Mouse (Mus musculus) Muller cell, postnatal 12 days (primary cell): Measurements from ENCODE around the gene Sufu.
A peak's percentile ranks its signal among the peaks of the same experiment; 100 is the strongest.

ENCODE experiments used
- DNase-seq: peaks from one replicate; pipeline ENCODE4 v3.0.0-alpha.2; 2015; ENCODE audit errors: inconsistent ontology term

The Sufu gene

DNA sequence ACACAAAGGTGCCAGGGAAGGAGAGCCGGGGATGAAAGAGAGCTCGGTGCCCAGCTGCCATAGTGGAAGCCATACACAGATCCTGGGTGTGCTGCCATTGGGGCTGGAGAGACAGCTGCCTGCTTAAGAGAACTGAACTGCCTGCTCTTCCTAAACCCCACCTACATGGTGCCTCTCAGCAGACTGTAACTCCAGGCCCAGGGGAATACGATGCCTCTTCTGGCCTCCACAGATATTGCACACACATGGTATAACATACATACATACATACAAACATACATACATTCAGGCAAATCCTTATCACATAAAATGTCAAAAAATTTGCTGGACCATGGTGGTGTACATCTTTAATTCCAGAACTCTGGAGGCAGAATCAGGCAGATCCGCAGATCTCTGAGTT is 66.8 kb downstream of the Sufu start:
- no peak for DNase-seq

DNA sequence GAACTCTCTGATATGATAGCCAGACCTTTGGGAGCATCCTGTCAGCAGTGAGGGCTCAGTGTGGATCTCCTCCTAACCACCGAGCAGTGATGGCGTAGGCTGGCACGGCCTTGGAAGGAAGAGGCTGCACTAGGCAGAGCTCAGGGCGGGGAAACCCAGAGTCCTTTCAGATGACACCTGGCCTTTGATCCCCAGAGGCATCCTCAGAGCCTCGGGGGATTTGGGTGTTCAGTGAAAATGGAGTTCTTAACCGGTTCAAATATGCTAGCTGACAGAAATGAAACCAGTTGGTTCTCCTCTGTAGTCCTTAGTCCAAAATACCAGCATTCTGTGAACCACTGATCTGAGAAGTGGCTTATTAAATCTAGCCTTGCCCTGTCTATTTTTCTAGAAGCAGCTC is 69.5 kb downstream of the Sufu start:
- DNase-seq: no peak

- DNase-seq: no peak
Observed at GRCm38 (mm10) chr19:46467051-46467503, 70.4 kb downstream of the Sufu start.

DNA sequence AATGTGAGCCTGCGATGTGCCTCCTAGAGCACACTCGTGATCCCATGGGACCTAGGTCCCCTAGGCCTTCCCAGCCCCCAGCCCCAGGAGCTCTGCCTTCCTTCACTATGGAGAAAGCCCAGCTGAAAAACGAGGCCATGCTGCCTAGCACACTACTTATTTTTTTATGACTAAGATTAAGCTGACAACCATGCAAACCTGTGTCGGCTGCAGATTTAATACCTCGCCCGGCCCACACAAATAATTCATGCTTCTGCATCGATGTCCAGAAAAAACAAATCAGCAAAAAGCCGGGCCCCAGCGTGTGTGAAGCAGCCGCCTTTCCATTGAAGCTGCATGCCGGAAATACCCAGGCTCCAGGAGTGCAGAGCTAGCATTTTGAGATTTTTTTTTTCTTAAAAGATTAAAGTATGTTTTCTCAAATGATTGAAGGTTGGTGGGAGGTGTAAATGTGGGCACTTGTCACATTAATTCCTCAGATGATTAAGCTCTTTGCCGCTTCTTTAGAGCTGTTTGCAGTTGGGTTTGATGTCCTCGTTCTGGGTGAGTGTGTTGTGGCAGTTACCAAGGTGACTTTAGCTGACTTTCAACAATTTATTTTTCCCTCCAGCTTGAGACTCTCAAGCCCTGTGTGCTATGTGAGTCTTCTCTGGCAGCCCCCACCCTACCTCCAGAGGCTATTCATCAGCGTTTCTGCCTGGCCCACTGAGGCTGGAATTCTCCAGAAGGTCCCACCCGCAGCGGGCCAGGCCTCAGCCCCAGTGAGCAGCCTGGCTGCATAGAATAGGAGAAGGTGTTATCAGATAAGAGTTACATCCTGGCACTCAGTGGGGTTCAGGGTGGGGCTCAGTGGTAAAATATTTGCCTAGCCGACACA is 73.9 kb downstream of the Sufu start:
- no peak for DNase-seq

DNA sequence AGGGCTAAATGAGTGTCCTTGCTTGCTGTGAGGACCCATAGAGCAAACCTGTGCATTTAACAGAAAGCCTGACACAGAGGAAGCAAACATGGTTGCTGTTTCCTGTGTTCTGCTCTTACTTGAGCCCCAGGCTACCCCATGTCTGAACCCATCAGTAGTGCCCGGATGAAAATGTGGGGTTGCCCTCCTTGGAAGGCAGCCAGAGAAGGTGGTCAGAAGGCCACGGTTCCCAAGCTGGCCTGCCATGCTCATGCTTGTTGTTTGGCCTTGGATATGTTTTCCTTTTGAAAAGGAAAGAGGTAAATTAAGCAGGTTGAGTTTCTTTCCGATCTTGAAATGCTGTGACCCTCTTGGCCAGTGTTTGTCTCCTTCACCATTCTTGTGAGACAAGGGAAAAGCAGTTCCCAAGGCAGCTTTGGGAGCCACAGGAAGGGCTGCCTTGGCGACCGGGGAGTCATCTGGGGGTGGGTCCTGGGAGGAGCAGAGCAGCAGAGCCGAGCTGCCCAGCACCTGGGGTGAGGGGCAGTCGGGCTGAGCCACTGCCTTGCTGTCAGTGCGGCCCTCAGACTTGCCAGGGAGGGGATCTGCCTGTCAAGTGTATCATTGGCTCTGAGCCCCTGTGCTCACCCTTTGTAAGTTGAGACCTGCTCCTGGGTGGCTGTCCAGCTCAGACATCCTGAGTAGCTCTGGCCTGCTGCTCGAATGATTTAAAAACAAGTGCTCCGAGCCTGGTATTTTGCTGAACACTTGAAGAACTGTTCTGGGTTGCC is 74.8 kb downstream of the Sufu start:
- peak; percentile 45 for DNase-seq

GRCm38 (mm10) chr19:46477432-46477845 is 80.7 kb downstream of the Sufu start:
- DNase-seq: no peak

DNA sequence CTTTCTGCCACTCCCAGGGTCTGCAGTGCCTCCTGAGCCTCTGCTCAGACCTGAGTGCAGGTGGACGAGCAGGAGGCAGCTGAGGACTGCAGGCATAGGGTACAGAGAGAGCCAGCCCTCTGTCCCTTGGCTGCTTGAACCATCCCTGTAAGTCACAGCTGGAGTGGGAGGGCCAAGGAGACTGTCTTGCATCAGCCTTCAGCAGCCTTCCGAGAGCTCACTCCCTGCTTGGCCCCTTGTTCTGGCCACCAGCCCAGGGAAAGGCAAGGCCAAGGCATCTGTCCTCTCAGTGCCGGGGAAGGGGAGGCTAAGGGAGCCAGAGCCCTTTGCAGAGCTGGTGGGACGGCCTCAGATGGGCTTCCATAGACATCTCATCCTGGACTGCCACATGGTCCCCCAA is 81.5 kb downstream of the Sufu start:
- DNase-seq: no peak

DNA sequence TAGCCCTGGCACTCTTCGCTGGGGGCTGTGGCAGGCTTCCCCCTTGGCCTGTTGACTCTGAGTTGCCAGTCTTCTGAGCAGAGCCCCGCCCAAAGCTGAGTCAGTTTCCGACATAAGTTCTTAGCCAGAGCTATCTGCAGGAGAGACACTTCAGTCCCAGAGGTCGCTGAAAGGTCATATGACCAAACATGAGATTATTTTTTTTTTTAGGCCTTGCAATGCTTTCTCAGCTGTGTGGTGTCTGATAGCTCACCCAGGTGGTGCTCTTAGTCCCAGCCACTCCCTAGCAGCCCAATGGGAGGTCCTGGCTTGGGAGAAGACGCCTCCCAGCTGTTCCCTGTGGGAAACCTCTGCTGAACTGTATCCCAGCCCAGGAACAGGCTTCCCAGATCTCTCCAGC is 82.1 kb downstream of the Sufu start:
- DNase-seq: no peak

GRCm38 (mm10) chr19:46479306-46480075 is 82.8 kb downstream of the Sufu start:
- DNase-seq: no peak

DNA sequence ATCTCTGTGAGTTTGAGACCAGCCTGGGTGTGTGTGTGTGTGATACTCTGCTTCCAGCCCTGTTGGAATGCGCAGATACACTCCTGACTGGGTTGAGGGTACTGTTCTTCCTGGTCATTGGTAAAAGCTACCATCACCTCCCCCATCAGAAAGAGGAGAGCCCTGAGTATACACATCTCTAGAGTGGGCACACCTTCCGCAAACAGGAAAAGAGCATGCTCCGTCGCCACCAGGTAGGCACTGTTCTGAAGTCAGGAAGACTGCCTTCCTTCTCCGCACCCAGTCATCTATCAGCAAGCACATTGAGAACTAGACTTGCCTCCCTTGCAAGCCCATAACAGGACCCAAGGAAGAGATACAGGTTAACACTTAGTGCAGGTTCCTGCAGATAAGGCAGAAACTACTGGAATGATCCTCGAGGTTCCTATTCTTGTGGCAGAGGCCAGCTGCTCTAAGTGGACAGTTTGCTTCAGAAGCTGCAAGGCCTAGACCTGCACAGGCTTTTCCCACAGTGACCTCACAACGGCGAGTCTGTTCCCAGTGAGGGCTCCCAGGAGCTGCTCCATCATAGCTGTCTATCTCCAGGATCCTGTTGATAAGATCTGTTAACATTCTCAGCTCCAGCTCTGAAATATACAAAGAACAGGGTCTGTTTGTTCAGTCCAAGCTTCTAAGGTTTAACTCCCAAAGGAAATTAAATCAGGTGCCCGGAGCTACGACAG is 84.1 kb downstream of the Sufu start:
- no peak for DNase-seq

- no peak for DNase-seq
Observed at GRCm38 (mm10) chr19:46481352-46481751, 84.7 kb downstream of the Sufu start.

DNA sequence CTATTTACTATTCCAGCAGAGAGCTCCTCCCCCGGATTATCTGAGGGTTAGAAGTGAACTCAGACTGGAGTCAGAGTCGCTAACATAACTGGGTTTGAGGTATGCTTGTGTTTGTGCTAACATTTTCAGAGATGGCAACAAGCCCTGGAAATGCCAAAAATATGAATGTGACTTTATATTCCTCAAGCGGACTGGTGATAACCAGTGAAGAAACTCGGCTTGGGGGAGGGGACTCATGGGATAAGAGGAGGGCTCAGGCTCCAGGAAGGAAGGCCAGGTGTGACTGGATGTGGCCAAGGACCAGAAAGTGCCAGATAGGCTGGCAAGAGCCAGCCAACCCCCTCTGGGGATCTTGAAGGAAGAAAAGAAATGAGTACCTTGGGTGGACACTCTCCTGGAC is 85.1 kb downstream of the Sufu start:
- peak; percentile 40 for DNase-seq

DNA sequence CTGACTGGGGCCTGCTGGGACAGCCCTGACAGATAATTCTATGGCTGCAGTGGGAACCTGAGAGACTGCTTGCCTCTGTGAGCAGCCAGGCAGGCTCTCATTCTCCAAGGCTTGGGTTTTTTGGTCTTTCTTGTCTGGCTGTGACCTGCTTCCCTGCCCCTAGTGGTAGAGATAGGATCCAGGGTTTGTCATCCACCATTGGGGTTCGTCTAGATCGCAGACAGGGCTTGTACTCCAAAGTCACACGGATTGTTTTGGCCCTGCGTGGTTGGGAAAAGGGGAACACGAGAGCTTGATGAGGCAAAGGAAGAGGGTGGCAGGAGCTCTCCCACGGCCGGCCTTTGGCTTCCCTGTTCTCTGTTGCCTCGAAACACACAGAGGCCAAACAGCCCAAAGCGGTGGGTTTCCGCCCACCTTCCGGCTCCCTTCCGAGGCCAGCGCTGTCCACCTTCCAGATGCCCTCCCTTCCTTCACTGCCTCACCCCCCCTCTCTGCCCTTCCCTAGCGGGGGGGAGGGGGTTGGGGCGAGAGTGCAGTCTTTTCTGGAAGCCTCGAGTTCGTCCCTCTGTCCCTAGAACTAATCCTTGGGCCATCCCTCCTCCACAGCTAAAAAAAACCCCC is 86.3 kb downstream of the Sufu start:
- DNase-seq: peak; percentile 46

GRCm38 (mm10) chr19:46483701-46484328 is 87.1 kb downstream of the Sufu start:
- peak; percentile 87 for DNase-seq

DNA sequence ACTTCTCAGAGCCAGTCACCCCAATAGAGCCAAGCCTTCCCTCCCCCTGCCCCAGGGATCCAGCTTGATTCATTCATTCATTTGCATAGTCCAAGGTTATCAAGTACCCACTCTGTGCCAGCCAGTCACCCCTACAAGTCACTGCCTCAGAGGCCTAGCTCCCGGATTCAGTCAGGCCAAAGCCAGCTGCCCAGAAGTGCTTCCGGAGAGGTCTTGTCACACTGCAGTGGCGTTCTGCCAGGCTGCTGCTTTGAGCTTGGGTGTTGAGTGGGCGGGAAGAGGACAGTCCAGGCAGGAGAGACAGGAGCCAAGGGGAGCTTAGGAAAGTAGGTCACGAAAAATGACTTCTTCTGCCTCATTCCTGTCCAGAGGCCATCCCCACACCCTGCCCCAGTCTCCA is 87.8 kb downstream of the Sufu start:
- DNase-seq: peak; percentile 88

DNA sequence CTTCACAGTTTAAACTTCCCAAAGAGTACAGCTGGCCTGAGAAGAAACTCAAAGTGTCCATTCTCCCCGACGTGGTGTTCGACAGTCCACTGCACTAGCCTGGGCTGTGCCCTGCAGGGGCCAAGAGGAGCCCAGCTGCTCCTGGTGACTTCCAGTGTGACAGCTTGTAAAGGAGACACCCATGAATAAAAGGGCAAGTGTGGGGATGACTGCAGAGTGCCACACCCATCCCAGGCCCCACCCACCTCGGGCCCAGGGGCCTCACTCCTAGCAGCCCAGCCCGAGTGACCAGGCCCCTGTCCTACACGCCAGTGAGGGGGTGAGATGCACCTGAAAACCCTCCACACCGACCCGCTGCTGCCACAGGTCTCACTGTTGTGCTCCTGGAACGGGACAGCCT is 89.2 kb downstream of the Sufu start:
- no peak for DNase-seq

- no peak for DNase-seq
Observed at GRCm38 (mm10) chr19:46486709-46487108, 90.0 kb downstream of the Sufu start.

DNA sequence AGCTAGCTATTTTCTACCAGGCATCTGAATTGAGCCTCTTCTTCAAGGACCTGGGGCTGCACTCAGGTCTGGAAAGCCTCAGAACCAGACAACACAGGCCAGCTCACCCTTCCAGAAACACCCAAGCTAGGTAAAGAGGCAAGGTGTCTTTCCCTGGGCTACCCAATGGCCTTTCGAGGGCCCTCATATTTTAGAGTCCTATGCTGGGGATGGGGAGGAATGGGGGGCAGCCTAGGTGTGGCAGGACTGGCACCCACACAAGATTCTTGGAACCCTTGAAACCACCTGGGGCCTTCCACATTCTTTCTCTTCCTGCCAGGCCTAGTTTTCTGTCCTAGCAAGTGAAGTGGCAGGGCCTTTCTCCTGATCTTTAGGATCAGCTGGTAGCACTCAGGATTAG is 92.8 kb downstream of the Sufu start:
- DNase-seq: no peak

GRCm38 (mm10) chr19:46490634-46491033 is 93.9 kb downstream of the Sufu start:
- peak; percentile 79 for DNase-seq

GRCm38 (mm10) chr19:46495136-46495535 is 98.4 kb downstream of the Sufu start:
- DNase-seq: no peak

DNA sequence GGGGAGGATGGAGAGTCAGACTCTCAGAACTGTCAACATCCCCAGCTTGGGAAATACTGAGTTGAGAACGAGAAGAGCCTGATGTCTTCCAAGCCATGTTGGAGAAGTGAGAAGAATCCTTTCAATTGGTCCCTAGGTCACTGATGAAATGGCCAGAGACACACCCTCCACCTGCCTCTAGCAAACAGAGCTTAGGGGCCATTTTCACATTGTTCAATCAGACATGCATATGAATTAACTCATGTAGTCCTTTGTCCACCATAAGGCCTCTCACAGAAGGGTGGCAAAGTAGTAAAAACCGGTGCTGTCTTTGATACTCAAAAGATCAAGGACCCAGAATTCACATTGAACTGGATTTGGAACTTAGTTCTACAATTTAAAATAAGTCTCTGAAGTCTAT is 100.5 kb downstream of the Sufu start:
- no peak for DNase-seq
